Mouse (Mus musculus) lung, embryonic 15.5 days (tissue): Measurements from ENCODE around the gene Lpp. TPM values are rescaled to one million over a fixed set of nuclear protein-coding genes. Genes with fewer than 3 reads are reported as not detected.
A peak's percentile ranks its signal among the peaks of the same experiment; 100 is the strongest.

Source experiments
- ATAC-seq: fragments of 200-750 bp; cut with Nextera tagmentation; 2 replicates; pipeline ENCODE4 v1.8.0; 2017; ENCODE audit warnings: moderate number of reproducible peaks, borderline replicate concordance; ENCODE audit not compliant: low FRiP score, low TSS enrichment; ENCODE audit errors: extremely low read depth
- H3K27ac ChIP-seq: fragments of 300-500 bp; sonication (generic); 2 replicates; pipeline ENCODE4 v1.5.1; 2015; ENCODE audit warnings: moderate library complexity, mild to moderate bottlenecking, inconsistent platforms
- H3K27me3 ChIP-seq: fragments of 300-500 bp; sonication (generic); 2 replicates; pipeline ENCODE4 v1.6.1; 2015; ENCODE audit warnings: inconsistent platforms
- H3K36me3 ChIP-seq: fragments of 300-500 bp; sonication (generic); 2 replicates; pipeline ENCODE4 v1.6.1; 2015; ENCODE audit warnings: inconsistent platforms
- H3K4me1 ChIP-seq: fragments of 300-500 bp; sonication (generic); 2 replicates; pipeline ENCODE4 v1.6.1; 2015; ENCODE audit warnings: inconsistent platforms
- H3K4me2 ChIP-seq: fragments of 300-500 bp; sonication (generic); 2 replicates; pipeline ENCODE4 v1.6.1; 2015; ENCODE audit warnings: inconsistent platforms, mild to moderate bottlenecking, moderate library complexity
- H3K4me3 ChIP-seq: fragments of 300-500 bp; sonication (generic); 2 replicates; pipeline ENCODE4 v1.5.1; 2015; ENCODE audit warnings: mild to moderate bottlenecking, inconsistent platforms
- H3K9ac ChIP-seq: fragments of 300-500 bp; sonication (generic); 2 replicates; pipeline ENCODE4 v1.6.1; 2015; ENCODE audit warnings: inconsistent platforms
- H3K9me3 ChIP-seq: fragments of 300-500 bp; sonication (generic); 2 replicates; pipeline ENCODE4 v1.6.1; 2016; ENCODE audit warnings: inconsistent platforms
- WGBS: fragments of 180-500 bp; shearing (Covaris S2); methylation state at CpG from one replicate; pipeline ENCODE4 v1.1.7; 2015; 5-methylcytosine and 5-hydroxymethylcytosine counted together
- polyA plus RNA-seq: library from polyadenylated mRNA; unstranded; fragments of >200 nt; fragmentation: Nextera tagmentation; extraction: Ambion mirVana; gene quantifications from 2 replicates; pipeline ENCODE4 v1.2.1, GENCODE M21; 2015

Lpp gene
- polyA plus RNA-seq, 1 experiment from 2014 or later = 65.4 TPM

- Histone ChIP-seq H3K4me3 (no peak overlapping the region), H3K9me3 (no peaks in the 10 kb centered on the region), H3K4me2 (no peak overlapping the region), H3K4me1 (peaks cover 4% of the 10 kb centered on the region; the same call in 1 of the 2 replicates), H3K27ac (no peak overlapping the region), H3K27me3 (no peaks in the 10 kb centered on the region), H3K9ac (no peak overlapping the region), H3K36me3 (no peaks in the 10 kb centered on the region)
- ATAC-seq = no peak
- 67% methylated on average over 4 of the region's 4 CpGs for WGBS
These were observed 414.3 kb downstream of the Lpp start for GRCm38 (mm10) chr16:24807565-24807964.

DNA sequence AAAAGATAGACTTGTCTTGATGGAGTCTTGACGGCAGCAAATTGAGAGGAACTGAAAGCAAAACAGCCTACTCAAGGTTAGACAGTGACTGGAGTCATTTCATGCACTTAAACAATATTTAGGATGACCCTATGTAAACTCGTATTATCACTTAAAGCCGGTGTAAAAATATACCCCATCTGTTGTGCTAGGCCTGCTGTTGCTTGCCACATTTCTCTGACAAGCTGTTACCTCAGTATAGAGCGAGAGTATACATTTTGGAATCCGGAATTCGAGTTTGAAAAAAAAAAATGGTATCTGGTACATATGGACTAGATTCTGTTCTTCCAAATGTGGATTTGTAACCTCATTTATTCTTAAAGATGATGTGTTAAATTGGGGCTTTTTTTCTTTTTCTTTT, 416.5 kb downstream of the Lpp start:
- peaks cover 4% of the 10 kb centered on the region; the same call in 1 of the 2 replicates for H3K4me1 ChIP-seq
- H3K4me2 ChIP-seq = no peak overlapping the region
- H3K9me3 ChIP-seq = no peaks in the 10 kb centered on the region
- no peak overlapping the region for H3K27ac ChIP-seq
- no peaks in the 10 kb centered on the region for H3K27me3 ChIP-seq
- no peak for ATAC-seq
- H3K36me3 ChIP-seq = no peaks in the 10 kb centered on the region
- WGBS = 74% methylated on average over 6 of the region's 6 CpGs
- no peak overlapping the region for H3K4me3 ChIP-seq
- H3K9ac ChIP-seq = no peak overlapping the region

DNA sequence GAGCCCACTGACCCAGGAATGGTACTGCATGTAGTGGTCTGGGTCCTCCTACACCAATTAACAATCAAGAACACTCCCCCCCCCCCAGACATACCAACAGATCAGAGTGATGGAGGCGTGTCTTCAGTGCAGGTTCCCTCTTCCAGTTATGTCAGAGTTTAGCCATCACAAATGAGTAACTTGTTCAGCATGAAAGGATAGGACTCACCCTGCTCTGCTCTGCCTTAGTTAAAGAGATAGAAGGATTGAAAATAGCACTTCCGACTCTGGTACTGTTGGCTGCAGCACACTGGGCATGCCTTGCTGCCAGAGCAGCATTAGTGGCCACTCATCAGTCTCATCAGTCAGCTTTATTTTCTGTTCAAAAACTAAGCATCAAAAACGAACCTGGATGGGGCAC, 423.3 kb downstream of the Lpp start:
- Histone ChIP-seq H3K27me3 (no peaks in the 10 kb centered on the region), H3K4me2 (no peak overlapping the region), H3K9me3 (no peaks in the 10 kb centered on the region), H3K36me3 (no peaks in the 10 kb centered on the region), H3K27ac (no peak overlapping the region), H3K9ac (no peak overlapping the region), H3K4me1 (no peaks in the 10 kb centered on the region), H3K4me3 (no peak overlapping the region)
- ATAC-seq = no peak
- 78% methylated on average over 3 of the region's 3 CpGs for WGBS

DNA sequence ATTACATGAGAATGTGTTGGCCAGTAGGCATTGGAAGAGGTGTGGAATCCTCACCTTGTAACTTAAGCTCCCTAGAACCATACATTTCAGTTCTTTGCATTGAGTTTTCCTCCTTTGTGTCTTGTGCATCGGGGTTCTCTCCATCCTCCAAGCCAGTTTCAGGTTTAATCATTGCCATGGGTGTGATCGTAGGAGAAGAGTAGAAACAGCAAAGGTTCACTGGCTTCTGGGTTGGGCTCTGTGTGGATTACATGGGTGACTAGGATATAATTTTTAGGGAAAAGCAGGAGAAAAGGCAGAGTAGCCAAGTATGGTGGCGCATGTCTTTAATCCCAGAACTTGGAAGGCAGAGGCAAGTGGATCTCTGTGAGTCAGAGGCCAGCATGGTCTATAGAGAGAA, 424.1 kb downstream of the Lpp start:
- WGBS = 98% methylated on average over 3 of the region's 3 CpGs
- ATAC-seq = no peak
- H3K27me3 ChIP-seq = no peaks in the 10 kb centered on the region

DNA sequence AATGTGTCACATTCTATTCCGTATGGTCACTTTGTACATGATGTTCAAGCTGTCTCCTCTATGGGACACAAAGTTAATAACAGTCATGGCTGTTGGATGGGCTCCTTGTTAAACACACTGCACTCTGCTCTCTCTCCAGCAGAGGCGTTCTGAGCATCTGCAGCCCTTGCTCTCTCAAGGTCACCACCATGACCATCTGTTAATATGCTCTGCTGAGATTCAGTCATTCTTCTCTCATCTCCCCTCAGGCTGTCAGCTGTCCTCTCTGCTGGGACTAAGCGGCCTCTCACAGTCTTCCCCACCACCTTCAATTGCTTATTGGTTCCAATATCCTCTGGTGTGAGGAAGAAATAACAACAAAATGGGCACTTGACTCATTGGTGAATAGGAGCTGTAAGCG, 425.8 kb downstream of the Lpp start:
- 64% methylated on average over 4 of the region's 4 CpGs for WGBS
- no peaks in the 10 kb centered on the region for H3K4me1 ChIP-seq
- ATAC-seq = no peak
- H3K4me3 ChIP-seq = no peak overlapping the region
- H3K27ac ChIP-seq = no peak overlapping the region
- H3K9me3 ChIP-seq = no peaks in the 10 kb centered on the region
- no peaks in the 10 kb centered on the region for H3K36me3 ChIP-seq
- H3K9ac ChIP-seq = no peak overlapping the region
- no peak overlapping the region for H3K4me2 ChIP-seq
- no peaks in the 10 kb centered on the region for H3K27me3 ChIP-seq

More for the DNA sequence above, 424.1 kb downstream of the Lpp start:
- H3K36me3 ChIP-seq = no peaks in the 10 kb centered on the region
- no peaks in the 10 kb centered on the region for H3K4me1 ChIP-seq
- H3K4me2 ChIP-seq = no peak overlapping the region
- H3K4me3 ChIP-seq = no peak overlapping the region
- no peak overlapping the region for H3K27ac ChIP-seq
- H3K9ac ChIP-seq = no peak overlapping the region
- H3K9me3 ChIP-seq = no peaks in the 10 kb centered on the region

DNA sequence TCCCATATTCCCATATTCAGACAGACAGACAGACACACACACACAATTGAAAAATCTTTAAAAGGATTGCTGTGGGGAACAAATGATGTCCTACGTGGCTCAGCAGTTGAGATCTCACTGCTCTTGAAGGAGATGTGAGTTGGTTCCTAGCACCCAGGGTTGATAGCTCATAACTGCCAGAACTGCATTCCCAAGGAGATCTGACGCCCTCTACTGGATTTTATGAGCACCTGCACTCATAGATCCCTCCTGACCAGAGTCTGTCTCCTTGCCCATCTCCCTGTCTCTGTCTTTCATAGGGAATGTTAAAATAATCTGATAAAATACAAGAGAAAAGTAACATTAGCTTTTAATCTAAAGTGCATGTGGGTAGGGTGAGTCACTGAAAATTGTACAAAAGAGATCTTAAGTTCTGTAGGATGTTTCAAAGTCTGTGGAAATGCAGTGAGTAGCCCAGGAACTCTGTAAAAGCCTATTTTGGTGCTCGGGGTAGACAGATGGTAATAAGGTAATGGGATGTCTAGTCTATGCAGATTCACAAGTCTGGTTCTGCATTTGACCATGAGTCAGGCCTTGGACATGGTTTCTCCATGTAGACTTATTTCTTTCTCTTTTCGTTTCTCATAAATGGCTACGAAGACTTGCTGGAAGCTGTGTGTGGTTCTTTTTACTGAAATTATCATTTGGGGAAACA, 429.0 kb downstream of the Lpp start:
- Histone ChIP-seq H3K4me1 (no peaks in the 10 kb centered on the region), H3K9me3 (no peaks in the 10 kb centered on the region), H3K4me3 (no peak overlapping the region), H3K4me2 (no peak overlapping the region), H3K36me3 (no peaks in the 10 kb centered on the region), H3K27ac (no peak overlapping the region), H3K9ac (no peak overlapping the region), H3K27me3 (no peaks in the 10 kb centered on the region)
- 88% methylated on average over 5 of the region's 5 CpGs for WGBS
- ATAC-seq = no peak

DNA sequence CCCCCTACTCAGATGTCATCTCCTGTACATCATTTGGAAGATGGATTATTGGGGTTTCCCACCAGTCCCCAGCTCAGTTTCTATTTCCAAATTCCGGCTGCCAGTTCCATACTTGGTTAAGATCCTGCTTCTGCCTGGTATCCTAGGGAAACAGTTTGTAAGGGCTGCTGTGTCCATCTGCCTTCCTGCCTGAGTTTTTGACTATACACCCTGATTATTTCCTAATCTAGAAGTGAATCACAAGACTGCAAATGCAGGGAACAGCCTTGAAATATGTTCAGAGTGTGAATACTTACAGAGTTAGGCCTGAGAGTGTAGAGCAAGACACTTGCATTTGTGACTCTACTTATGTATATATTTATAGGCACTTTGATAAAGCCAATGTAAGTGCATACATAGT, 429.6 kb downstream of the Lpp start:
- Histone ChIP-seq H3K27ac (no peak overlapping the region), H3K27me3 (no peaks in the 10 kb centered on the region), H3K4me2 (no peak overlapping the region), H3K9me3 (no peaks in the 10 kb centered on the region), H3K36me3 (no peaks in the 10 kb centered on the region), H3K4me1 (no peaks in the 10 kb centered on the region), H3K4me3 (no peak overlapping the region), H3K9ac (no peak overlapping the region)
- no peak for ATAC-seq
- 98% methylated on average over 1 of the region's 1 CpGs for WGBS

DNA sequence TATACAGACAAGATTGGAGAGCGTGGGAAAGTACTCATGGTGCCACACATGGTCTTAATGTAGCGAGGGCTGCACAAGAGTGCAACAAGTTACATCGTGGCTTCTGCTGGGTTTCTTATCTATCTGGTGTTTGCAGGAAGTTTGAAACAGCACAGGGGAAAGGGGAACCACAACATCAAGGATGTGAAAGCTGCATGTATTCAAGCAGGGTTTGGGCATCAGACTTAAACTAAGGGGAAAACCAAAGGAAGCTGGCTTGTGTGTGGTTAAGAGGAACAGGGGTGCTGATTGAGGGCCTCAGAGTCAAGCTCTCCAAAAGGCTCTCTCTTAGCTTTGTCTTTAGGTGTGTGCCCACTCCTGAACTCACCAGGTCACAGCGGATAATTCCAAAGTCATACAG, 433.1 kb downstream of the Lpp start:
- Histone ChIP-seq H3K27me3 (no peaks in the 10 kb centered on the region), H3K9me3 (no peaks in the 10 kb centered on the region), H3K4me2 (no peak overlapping the region), H3K36me3 (no peaks in the 10 kb centered on the region), H3K4me3 (no peak overlapping the region), H3K4me1 (no peaks in the 10 kb centered on the region), H3K9ac (no peak overlapping the region), H3K27ac (no peak overlapping the region)
- ATAC-seq = no peak
- WGBS = 85% methylated on average over 4 of the region's 4 CpGs

DNA sequence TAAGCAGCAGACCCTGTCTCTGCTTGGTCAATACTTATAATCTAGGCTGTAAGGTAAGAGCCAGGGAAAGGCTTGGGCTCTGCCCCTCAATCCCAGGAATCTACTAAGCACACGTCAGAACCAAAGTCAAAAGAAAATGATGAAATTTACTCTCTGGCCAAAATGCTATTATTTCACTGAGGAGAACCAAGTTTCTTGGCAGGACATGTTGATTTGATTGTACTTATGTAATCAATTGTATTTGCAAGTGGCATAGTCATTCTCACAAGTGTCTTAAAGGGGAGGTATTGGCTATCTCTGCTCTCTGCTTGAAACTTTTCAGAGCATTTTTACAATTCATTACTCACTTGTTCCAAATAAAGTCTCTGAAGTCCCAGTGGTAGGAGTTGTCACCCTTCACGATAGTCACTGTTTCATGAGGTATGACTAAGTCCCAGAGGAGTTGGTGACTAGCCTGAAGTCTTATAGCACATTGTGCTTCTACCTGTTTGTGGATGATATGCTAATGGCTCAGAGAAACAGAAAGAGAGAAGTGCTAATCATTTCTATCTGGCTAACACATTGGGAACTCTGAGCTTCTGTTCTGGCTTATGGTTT, 435.0 kb downstream of the Lpp start:
- Histone ChIP-seq H3K36me3 (no peaks in the 10 kb centered on the region), H3K9ac (no peak overlapping the region), H3K9me3 (no peaks in the 10 kb centered on the region), H3K27ac (no peak overlapping the region), H3K4me3 (no peak overlapping the region), H3K27me3 (no peaks in the 10 kb centered on the region), H3K4me1 (peaks cover 1% of the 10 kb centered on the region), H3K4me2 (no peak overlapping the region)
- ATAC-seq = no peak
- WGBS = 66% methylated on average over 2 of the region's 2 CpGs

DNA sequence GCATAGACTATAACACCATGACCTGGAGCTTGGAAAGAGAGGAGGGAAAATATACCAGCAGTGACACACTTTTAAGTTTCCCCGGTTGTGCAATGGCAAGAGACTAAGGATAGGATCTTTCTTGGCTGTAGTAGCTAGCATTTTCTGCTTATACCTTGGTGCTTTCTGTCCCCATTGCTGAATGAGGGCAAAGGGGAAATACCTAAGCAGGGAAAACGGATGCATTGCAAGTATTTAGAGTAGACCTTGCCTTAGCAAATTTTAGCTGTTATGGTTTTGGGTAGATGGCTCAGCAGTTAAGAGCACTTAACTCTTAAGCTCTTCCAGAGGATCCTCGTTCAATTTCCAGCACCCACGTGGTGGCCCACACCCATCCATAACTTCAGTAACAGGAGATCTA, 436.6 kb downstream of the Lpp start:
- no peak overlapping the region for H3K4me2 ChIP-seq
- H3K27me3 ChIP-seq = no peaks in the 10 kb centered on the region
- WGBS = 66% methylated on average over 4 of the region's 4 CpGs
- peaks cover 6% of the 10 kb centered on the region for H3K4me1 ChIP-seq
- no peaks in the 10 kb centered on the region for H3K9me3 ChIP-seq
- no peak overlapping the region for H3K27ac ChIP-seq
- H3K9ac ChIP-seq = no peak overlapping the region
- no peak for ATAC-seq
- no peaks in the 10 kb centered on the region for H3K36me3 ChIP-seq
- H3K4me3 ChIP-seq = no peak overlapping the region

- Histone ChIP-seq H3K36me3 (no peaks in the 10 kb centered on the region), H3K27me3 (no peaks in the 10 kb centered on the region), H3K4me1 (peaks cover 6% of the 10 kb centered on the region), H3K4me3 (no peak overlapping the region), H3K9me3 (no peaks in the 10 kb centered on the region), H3K27ac (no peak overlapping the region), H3K9ac (no peak overlapping the region), H3K4me2 (no peak overlapping the region)
- 45% methylated on average over 7 of the region's 7 CpGs for WGBS
- ATAC-seq = no peak
These were observed 437.6 kb downstream of the Lpp start for GRCm38 (mm10) chr16:24830939-24831338.

GRCm38 (mm10) chr16:24833221-24833620, 439.9 kb downstream of the Lpp start:
- Histone ChIP-seq H3K9me3 (no peaks in the 10 kb centered on the region), H3K27me3 (no peaks in the 10 kb centered on the region), H3K36me3 (no peaks in the 10 kb centered on the region), H3K27ac (peak overlapping the region; percentile 47; the same call in 1 of the 2 replicates), H3K9ac (no peak overlapping the region), H3K4me1 (peaks cover 6% of the 10 kb centered on the region), H3K4me3 (no peak overlapping the region), H3K4me2 (peak overlapping the region; percentile 8; the same call in 1 of the 2 replicates)
- ATAC-seq = peak; percentile 84
- WGBS = 47% methylated on average over 8 of the region's 8 CpGs
